Mouse (Mus musculus) layer of hippocampus, postnatal 10 days (tissue): Measurements from ENCODE around the gene Il18bp. TPM values are rescaled to one million over a fixed set of nuclear protein-coding genes. Genes with fewer than 3 reads are reported as not detected.

Experiments used
- total RNA-seq, 2 experiments: library from RNA; stranded (reverse); gene quantifications; 2 replicates each; pipeline ENCODE4 v1.2.3; 2021

Gene Il18bp
- total RNA-seq, 2 experiments from 2014 or later, result 11.1 to 11.9 TPM

Other genes with a start within 250 kb of the Il18bp start
- not detected for gene Phox2a, start 200.4 kb downstream of the Il18bp start, total RNA-seq
- 10 to 100 TPM; 24.0 to 26.3 TPM for gene Inppl1, start 180.5 kb downstream of the Il18bp start, total RNA-seq
- gene Folr2, start 161.5 kb downstream of the Il18bp start, total RNA-seq, result 1 to 10 TPM; 1.2 to 1.3 TPM
- gene Anapc15, start 155.0 kb downstream of the Il18bp start, total RNA-seq, result 10 to 100 TPM; 31.8 to 34.3 TPM
- gene Folr1, start 147.9 kb downstream of the Il18bp start, total RNA-seq, result 10 to 100 TPM in 1 of 2 experiments, 1 to 10 TPM in 1; 1.3 to 17.2 TPM
- gene Lamtor1, start 112.8 kb downstream of the Il18bp start, total RNA-seq, result 10 to 100 TPM; 98.0 to 98.3 TPM
- under 1 TPM in 1 of 2 experiments, not detected in 1; 0.11 TPM for gene Tomt, start 112.3 kb downstream of the Il18bp start, total RNA-seq
- gene Lrrc51, start 84.8 kb downstream of the Il18bp start, total RNA-seq, result 1 to 10 TPM; 5.2 to 6.5 TPM
- 10 to 100 TPM; 64.7 to 71.6 TPM for gene Numa1, start 84.6 kb downstream of the Il18bp start, total RNA-seq
- gene Rnf121, start 46.8 kb upstream of the Il18bp start, total RNA-seq, result 10 to 100 TPM; 44.6 to 45.4 TPM
- 10 to 100 TPM; 23.2 to 23.6 TPM for gene Xndc1, start 46.8 kb upstream of the Il18bp start, total RNA-seq
- gene Xntrpc, start 47.0 kb upstream of the Il18bp start, total RNA-seq, result 1 to 10 TPM; 1.5 to 1.9 TPM
- 1 to 10 TPM in 1 of 2 experiments, under 1 TPM in 1; 0.36 to 1.5 TPM for gene Trpc2, start 64.4 kb upstream of the Il18bp start, total RNA-seq
- gene Art1, start 83.1 kb upstream of the Il18bp start, total RNA-seq, result not detected
- not detected for gene Art5, start 90.8 kb upstream of the Il18bp start, total RNA-seq
- gene Chrna10, start 98.1 kb upstream of the Il18bp start, total RNA-seq, result not detected
- gene Nup98, start 191.5 kb upstream of the Il18bp start, total RNA-seq, result 10 to 100 TPM; 33.3 to 34.0 TPM
- gene Pgap2, start 191.5 kb upstream of the Il18bp start, total RNA-seq, result 10 to 100 TPM; 29.9 to 34.3 TPM
- 10 to 100 TPM; 15.8 to 16.3 TPM for gene Rhog, start 237.4 kb upstream of the Il18bp start, total RNA-seq
- gene Stim1, start 249.1 kb upstream of the Il18bp start, total RNA-seq, result 10 to 100 TPM; 56.7 to 66.1 TPM